Mouse (Mus musculus) MEL (cell line): Measurements from ENCODE around the gene Trim8. TPM values are rescaled to one million over a fixed set of nuclear protein-coding genes. Genes with fewer than 3 reads are reported as not detected.

Source experiments
- DNase-seq: peaks from one replicate; pipeline ENCODE4 v3.0.0; 2011; ENCODE audit warnings: low read depth, low spot score
- H3K27ac ChIP-seq: 2 replicates; pipeline ENCODE4 v1.5.1; 2012; ENCODE audit warnings: low read depth, mild to moderate bottlenecking, control low read depth, low read length, moderate library complexity; ENCODE audit not compliant: control insufficient read depth
- H3K27me3 ChIP-seq, 2 experiments: fragments of 150-350 bp in 1 of 2; sonication (generic) in 1 of 2; 2 replicates each; pipeline ENCODE4 v1.6.1; 2012; ENCODE audit warnings: low read length in 2 of 2, mild to moderate bottlenecking in 2 of 2, improper control_type of control experiment in 1 of 2, moderate library complexity in 1 of 2; ENCODE audit not compliant: insufficient read depth in 2 of 2, control insufficient read depth in 1 of 2
- H3K36me3 ChIP-seq, 2 experiments: 2 replicates each; pipeline ENCODE4 v1.6.1; 2012 to 2014; ENCODE audit warnings: low read length in 2 of 2, improper control_type of control experiment in 1 of 2, inconsistent platforms in 1 of 2, mild to moderate bottlenecking in 1 of 2; ENCODE audit not compliant: insufficient read depth in 2 of 2, control insufficient read depth in 1 of 2
- H3K4me1 ChIP-seq, 2 experiments: fragments of 150-350 bp in 1 of 2; sonication (generic) in 1 of 2; 2 replicates each; pipeline ENCODE4 v1.6.1; 2012; ENCODE audit warnings: low read length in 2 of 2, improper control_type of control experiment in 1 of 2, mild to moderate bottlenecking in 1 of 2; ENCODE audit not compliant: insufficient read depth in 2 of 2, control insufficient read depth in 1 of 2
- H3K4me3 ChIP-seq, 2 experiments: fragments of 150-350 bp in 1 of 2; sonication (generic) in 1 of 2; 2 replicates each; pipeline ENCODE4 v1.5.1; 2012; ENCODE audit warnings: low read depth in 2 of 2, low read length in 2 of 2, mild to moderate bottlenecking in 2 of 2, moderate library complexity in 2 of 2, control low read depth in 1 of 2, improper control_type of control experiment in 1 of 2; ENCODE audit not compliant: control insufficient read depth in 1 of 2, insufficient read depth in 1 of 2
- H3K79me2 ChIP-seq: 2 replicates; pipeline ENCODE4 v1.6.1; 2012; ENCODE audit warnings: mild to moderate bottlenecking, low read length, moderate library complexity; ENCODE audit not compliant: control insufficient read depth, poor library complexity, insufficient read depth
- H3K9ac ChIP-seq: 2 replicates; pipeline ENCODE4 v1.6.1; 2012; ENCODE audit warnings: low read depth, mild to moderate bottlenecking, control low read depth, low read length, moderate library complexity; ENCODE audit not compliant: control insufficient read depth, poor library complexity, severe bottlenecking
- H3K9me3 ChIP-seq: fragments of 150-350 bp; sonication (generic); replicated peaks from 2 replicates; pipeline ENCODE4 v1.6.1; 2012; ENCODE audit warnings: mild to moderate bottlenecking, low read length, improper control_type of control experiment, moderate library complexity; ENCODE audit not compliant: insufficient read depth
- CTCF ChIP-seq, 3 experiments: IDR thresholded peaks in 2 of 3; conservative IDR thresholded peaks in 1 of 3; 2 replicates each; pipeline ENCODE4 v1.5.1; 2011 to 2012; ENCODE audit warnings: low read length in 3 of 3, low read depth in 2 of 3, mild to moderate bottlenecking in 2 of 3, improper control_type of control experiment in 1 of 3, inconsistent platforms in 1 of 3, mixed read lengths in 1 of 3, moderate library complexity in 1 of 3; ENCODE audit not compliant: control insufficient read depth in 1 of 3, insufficient read depth in 1 of 3, poor library complexity in 1 of 3, severe bottlenecking in 1 of 3
- E2F4 ChIP-seq: IDR thresholded peaks from 2 replicates; pipeline ENCODE4 v1.6.1; 2011; ENCODE audit warnings: low read depth, low read length, improper control_type of control experiment, borderline replicate concordance
- ELF1 ChIP-seq: IDR thresholded peaks from 2 replicates; pipeline ENCODE4 v1.6.1; 2014; ENCODE audit warnings: low read depth, mild to moderate bottlenecking, inconsistent platforms, low read length, improper control_type of control experiment, moderate library complexity
- GABPA ChIP-seq: IDR thresholded peaks from 2 replicates; pipeline ENCODE4 v1.6.1; 2012; ENCODE audit warnings: low read depth, mild to moderate bottlenecking, inconsistent platforms, low read length, improper control_type of control experiment, moderate library complexity
- HCFC1 ChIP-seq: IDR thresholded peaks from 2 replicates; pipeline ENCODE4 v1.6.1; 2012; ENCODE audit warnings: low read depth, mild to moderate bottlenecking, inconsistent platforms, low read length, improper control_type of control experiment, moderate library complexity
- MAX ChIP-seq: IDR thresholded peaks from 2 replicates; pipeline ENCODE4 v1.6.1; 2011; ENCODE audit warnings: low read length, improper control_type of control experiment
- MYB ChIP-seq: IDR thresholded peaks from 2 replicates; pipeline ENCODE4 v1.6.1; 2011; ENCODE audit warnings: mild to moderate bottlenecking, low read depth, low read length, improper control_type of control experiment
- RCOR1 ChIP-seq: IDR thresholded peaks from 2 replicates; pipeline ENCODE4 v1.6.1; 2012; ENCODE audit warnings: low read depth, mild to moderate bottlenecking, inconsistent platforms, low read length, improper control_type of control experiment
- SIN3A ChIP-seq: IDR thresholded peaks from 2 replicates; pipeline ENCODE4 v1.6.1; 2012; ENCODE audit warnings: low read length, improper control_type of control experiment, inconsistent platforms
- TCF12 ChIP-seq: IDR thresholded peaks from 2 replicates; pipeline ENCODE4 v1.6.1; 2014; ENCODE audit warnings: low read depth, mild to moderate bottlenecking, inconsistent platforms, low read length, improper control_type of control experiment, moderate library complexity
- polyA plus RNA-seq, 2 experiments: library from polyadenylated mRNA; stranded (reverse) in 1 of 2; unstranded in 1 of 2; fragments of >175 nt in 1 of 2; fragments of >200 nt in 1 of 2; gene quantifications; 2 replicates each; pipeline versions ENCODE4 v1.2.1 to v1.2.4; 2012; ENCODE audit warnings: low replicate concordance in 2 of 2, low read depth in 1 of 2; ENCODE audit not compliant: insufficient read length in 2 of 2, insufficient read depth in 1 of 2, missing spikeins in 1 of 2
- total RNA-seq: library from RNA; depleted of rRNA; stranded (reverse); fragments of 300-350 nt; gene quantifications from 2 replicates; pipeline ENCODE4 v1.2.3, GENCODE M21; 2012

Gene Trim8
- total and polyA plus RNA-seq, 3 experiments, result 19.1 to 57.2 TPM; not detected in 1

GRCm38 (mm10) chr19:46524601-46525321 is 23.3 kb downstream of the Trim8 start:
- Histone ChIP-seq H3K79me2 (no peaks in the 10 kb centered on the region), H3K27me3 (no peaks in the 10 kb centered on the region), H3K4me3 (no peak overlapping the region), H3K36me3 (peaks cover 0 to 8% of the 10 kb centered on the region in 2 experiments; a peak in 2 of 4 replicates), H3K27ac (no peak overlapping the region), H3K9me3 (no peaks in the 10 kb centered on the region), H3K4me1 (peaks cover 6 to 26% of the 10 kb centered on the region in 2 experiments), H3K9ac (no peak overlapping the region)
- peak; percentile 34 for DNase-seq
- TF ChIP-seq SIN3A, result no peak
- TF ChIP-seq CTCF (IDR thresholded peaks at IDR 0.05 in 2 of 3, conservative IDR thresholded peaks at IDR 0.05 in 1 of 3; ENCODE audit: control insufficient read depth in 1 of 3, insufficient read depth in 1 of 3, low read depth in 2 of 3, low read length in 3 of 3, poor library complexity in 1 of 3, severe bottlenecking in 1 of 3), result peak in 2 of 3 experiments; percentile 26 to 41; a peak in 3 of 6 replicates
- TF ChIP-seq HCFC1, result no peak
- TF ChIP-seq GABPA, result no peak

DNA sequence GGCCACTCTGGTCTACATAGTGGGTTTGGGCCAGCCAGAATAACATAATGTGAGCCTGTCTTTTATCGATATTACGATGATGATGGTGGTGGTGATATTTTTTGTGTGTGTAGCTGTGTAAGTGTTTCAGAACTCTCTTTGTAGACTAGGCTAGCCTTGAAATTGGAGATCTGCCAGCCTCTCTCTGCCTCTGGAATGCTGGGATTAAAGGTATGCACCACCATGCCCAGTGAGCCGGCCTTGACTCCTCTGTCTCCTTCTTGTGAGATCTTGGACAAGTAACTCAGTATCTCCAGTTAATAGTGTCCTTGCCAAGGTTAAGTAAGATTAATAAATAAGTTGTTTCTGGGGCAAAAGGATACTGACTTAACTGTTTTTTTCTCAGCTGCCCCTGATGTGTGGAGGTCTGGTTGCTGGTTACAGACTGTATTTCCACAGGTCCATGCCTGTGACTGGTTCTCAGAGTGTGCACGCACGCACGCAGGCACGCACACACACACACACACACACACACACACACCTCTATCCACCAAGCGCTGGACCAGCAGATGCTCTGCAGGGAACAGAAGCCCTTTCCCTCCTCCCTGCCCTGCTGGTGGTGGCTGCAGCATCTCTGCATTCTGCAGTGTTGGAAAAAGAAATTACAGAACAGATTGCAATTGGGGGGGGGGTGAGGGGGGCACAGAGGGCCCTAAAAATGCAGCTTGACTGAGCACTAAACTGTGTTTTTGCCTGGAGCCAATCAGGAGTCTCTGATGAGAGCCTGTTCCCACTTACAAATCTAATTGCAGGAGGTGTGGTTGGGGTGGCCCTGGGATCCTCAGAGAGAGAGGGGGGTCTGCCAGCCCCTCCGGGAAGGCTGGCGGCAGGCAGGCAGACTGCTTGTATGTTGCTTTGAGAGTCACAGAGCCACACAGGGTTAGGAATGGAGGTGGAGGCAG is 24.5 kb downstream of the Trim8 start:
- Histone ChIP-seq H3K36me3 (peaks cover 0 to 15% of the 10 kb centered on the region in 2 experiments; a peak in 2 of 4 replicates), H3K27me3 (no peaks in the 10 kb centered on the region), H3K9ac (no peak overlapping the region), H3K4me1 (peaks cover 10 to 34% of the 10 kb centered on the region in 2 experiments), H3K79me2 (no peaks in the 10 kb centered on the region), H3K27ac (no peak overlapping the region), H3K4me3 (no peak overlapping the region), H3K9me3 (no peaks in the 10 kb centered on the region)
- DNase-seq, result peak; percentile 9
- TF ChIP-seq MYB (no peak), TCF12 (no peak), RCOR1 (no peak), ELF1 (no peak), MAX (no peak), GABPA (no peak), E2F4 (no peak)
